Mouse (Mus musculus): ENCODE measurements around the gene Gm42421.
A peak's percentile ranks its signal among the peaks of the same experiment; 100 is the strongest.

DNA sequence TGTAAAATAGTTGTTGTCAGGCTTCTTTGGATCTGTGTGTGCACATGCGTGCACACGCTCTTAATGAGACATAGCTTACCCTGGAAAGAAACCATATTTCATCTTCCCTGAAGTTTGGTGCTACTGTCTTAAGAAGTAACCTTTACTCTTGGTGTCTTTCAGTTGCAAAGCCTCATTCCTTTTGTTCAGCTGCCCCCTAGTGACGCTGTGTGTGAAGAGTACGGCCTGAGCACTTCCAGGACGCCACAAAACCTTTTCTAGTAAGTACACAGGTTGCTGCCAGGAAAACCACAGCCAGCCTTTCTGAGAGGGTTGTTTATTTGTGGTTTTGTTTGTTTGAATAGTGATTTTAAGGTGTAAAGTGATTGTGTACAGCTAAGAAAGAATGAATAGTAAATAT is 10.6 kb upstream of the Gm42421 start:
- TF ChIP-seq CTCF (IDR thresholded peaks at IDR 0.05; ENCODE audit: borderline replicate concordance, extremely low read depth, insufficient read depth, insufficient read length) (peak; percentile 55; the same call in 1 of the 2 replicates), POLR2A (IDR thresholded peaks at IDR 0.05; ENCODE audit: borderline replicate concordance, extremely low read depth, insufficient read depth, insufficient read length, poor library complexity, severe bottlenecking) (no peak)
